Mouse (Mus musculus): ENCODE data around the gene Lyrm1.

- TF ChIP-seq TAL1 (IDR thresholded peaks at IDR 0.05; ENCODE audit: low read length): no peak
- no peak for TF ChIP-seq GATA1 (IDR thresholded peaks at IDR 0.05; ENCODE audit: low read length)
These were observed 31.2 kb upstream of the Lyrm1 start for GRCm38 (mm10) chr7:119864500-119864899.

Data from erythroblast, embryonic 14.5 days (primary cell).